Mouse (Mus musculus): ENCODE measurements at regions not wholly inside any gene's neighbourhood (a gene's known extent, or its start where the extent isn't known, plus 50 kb on each side); places are given as distances from the start of the nearest gene placed in this dataset.

DNA sequence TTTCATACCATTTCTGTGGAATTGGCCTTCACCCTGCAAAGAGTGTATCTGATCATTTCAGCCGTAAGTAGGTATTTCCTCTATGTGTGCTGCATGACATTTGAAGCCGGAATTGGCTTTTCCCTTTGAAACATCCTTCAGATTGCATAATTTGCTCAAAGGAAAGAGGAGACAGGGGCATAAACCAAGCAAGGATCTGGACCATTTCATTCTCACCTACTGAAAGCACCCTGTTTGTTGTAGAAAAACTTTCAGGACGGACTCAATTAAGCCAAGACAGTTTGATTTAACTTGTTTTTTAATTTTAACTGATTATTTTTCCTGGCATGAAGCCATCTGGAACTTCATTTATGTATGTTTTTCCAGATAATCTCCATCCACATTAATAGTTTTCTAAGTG is 340.0 kb upstream of the Jag1 start:
- WGBS, result 73% methylated on average over 3 of the region's 3 CpGs
- Histone ChIP-seq H3K27me3 (ENCODE audit: control insufficient read depth, insufficient read depth, low read length) (no peaks in the 10 kb centered on the region), H3K27ac (ENCODE audit: insufficient read depth, low read depth, low read length) (no peak overlapping the region), H3K4me3 (ENCODE audit: low read depth, low read length) (no peak overlapping the region), H3K4me1 (ENCODE audit: control insufficient read depth, insufficient read depth, insufficient read length, low read length) (no peaks in the 10 kb centered on the region), H3K36me3 (ENCODE audit: control insufficient read depth, insufficient read depth, low read length) (no peaks in the 10 kb centered on the region)
- TF ChIP-seq POLR2A (IDR thresholded peaks at IDR 0.05; ENCODE audit: low read depth, low read length) (no peak), CTCF (IDR thresholded peaks at IDR 0.05; ENCODE audit: extremely low read depth, insufficient read length, insufficient replicate concordance, low read depth, low read length) (no peak)

DNA sequence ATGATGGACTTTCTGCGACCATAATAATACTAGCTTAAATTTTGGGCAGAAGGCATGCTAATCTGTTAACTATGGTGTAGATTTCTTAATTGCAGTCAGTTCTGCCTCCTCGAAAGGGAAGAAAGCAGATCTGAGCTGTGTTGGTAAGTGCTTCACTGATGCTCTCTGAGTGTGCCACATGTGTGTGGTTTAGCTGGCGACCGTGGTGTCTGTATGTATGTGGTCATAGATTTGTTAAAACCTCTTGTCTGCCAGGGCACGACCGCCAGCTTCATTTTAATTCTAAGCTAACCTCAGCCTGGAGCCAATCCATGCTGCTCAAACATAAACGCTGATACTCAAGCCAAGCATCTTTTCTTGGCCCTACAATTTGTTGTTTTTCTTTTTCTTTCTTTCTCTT is 330.5 kb upstream of the Jag1 start:
- H3K4me3 ChIP-seq (ENCODE audit: low read depth, low read length), result no peak overlapping the region

DNA sequence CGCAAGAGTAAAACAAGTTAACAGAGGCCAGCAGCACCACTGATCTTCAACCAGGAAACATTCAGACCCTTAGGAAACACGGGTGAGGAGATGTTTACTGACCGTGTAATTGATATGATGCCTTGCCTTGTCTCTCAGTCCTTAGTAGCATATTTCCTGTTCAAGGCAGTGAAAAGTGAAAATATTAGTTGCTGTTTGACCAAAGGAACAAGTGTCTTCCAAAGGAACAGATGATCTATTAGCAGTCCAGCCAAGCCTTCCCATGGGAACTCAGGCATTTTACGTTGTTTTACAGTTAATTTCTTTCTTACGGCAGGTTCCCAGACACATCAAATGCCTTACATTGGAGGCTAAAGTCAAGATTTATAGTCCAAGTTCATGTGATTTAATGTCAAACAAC is 321.3 kb upstream of the Jag1 start:
- Histone ChIP-seq H3K4me3 (ENCODE audit: low read depth, low read length) (no peak overlapping the region), H3K36me3 (ENCODE audit: control insufficient read depth, insufficient read depth, low read length) (no peaks in the 10 kb centered on the region), H3K27ac (ENCODE audit: insufficient read depth, low read depth, low read length) (no peak overlapping the region), H3K4me1 (ENCODE audit: control insufficient read depth, insufficient read depth, insufficient read length, low read length) (no peaks in the 10 kb centered on the region), H3K27me3 (ENCODE audit: control insufficient read depth, insufficient read depth, low read length) (no peaks in the 10 kb centered on the region)
- TF ChIP-seq CTCF (IDR thresholded peaks at IDR 0.05; ENCODE audit: extremely low read depth, insufficient read length, insufficient replicate concordance, low read depth, low read length) (no peak), POLR2A (IDR thresholded peaks at IDR 0.05; ENCODE audit: low read depth, low read length) (no peak)
- WGBS, result 62% methylated on average over 5 of the region's 5 CpGs

More for the DNA sequence above, 330.5 kb upstream of the Jag1 start:
- Histone ChIP-seq H3K36me3 (ENCODE audit: control insufficient read depth, insufficient read depth, low read length) (no peaks in the 10 kb centered on the region), H3K27me3 (ENCODE audit: control insufficient read depth, insufficient read depth, low read length) (no peaks in the 10 kb centered on the region), H3K27ac (ENCODE audit: insufficient read depth, low read depth, low read length) (no peak overlapping the region), H3K4me1 (ENCODE audit: control insufficient read depth, insufficient read depth, insufficient read length, low read length) (no peaks in the 10 kb centered on the region)
- WGBS, result 77% methylated on average over 7 of the region's 7 CpGs
- TF ChIP-seq POLR2A (IDR thresholded peaks at IDR 0.05; ENCODE audit: low read depth, low read length), result no peak

DNA sequence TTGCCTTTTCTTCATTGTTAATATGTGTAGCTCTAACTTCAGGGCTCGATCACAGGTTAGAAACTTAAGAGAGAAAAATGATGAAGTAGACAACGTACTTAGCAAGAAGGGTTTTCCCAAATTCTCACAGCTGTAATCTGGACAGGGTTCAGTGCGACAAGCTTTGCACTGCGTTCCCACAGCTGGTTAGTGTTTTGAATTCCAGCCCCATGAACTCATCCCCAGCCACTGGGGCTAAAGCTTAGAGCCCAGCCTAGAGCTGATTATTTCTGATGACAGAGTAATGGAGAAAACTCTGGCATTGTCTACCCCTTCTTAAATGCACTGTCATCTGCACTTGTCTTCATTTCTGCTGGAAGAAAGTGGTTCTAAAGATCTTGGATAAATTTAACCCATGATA is 319.7 kb upstream of the Jag1 start:
- no peaks in the 10 kb centered on the region for H3K36me3 ChIP-seq (ENCODE audit: control insufficient read depth, insufficient read depth, low read length)
- no peaks in the 10 kb centered on the region for H3K27me3 ChIP-seq (ENCODE audit: control insufficient read depth, insufficient read depth, low read length)
- WGBS, result 64% methylated on average over 4 of the region's 4 CpGs
- TF ChIP-seq CTCF (IDR thresholded peaks at IDR 0.05; ENCODE audit: extremely low read depth, insufficient read length, insufficient replicate concordance, low read depth, low read length) (no peak), POLR2A (IDR thresholded peaks at IDR 0.05; ENCODE audit: low read depth, low read length) (no peak)
- no peaks in the 10 kb centered on the region for H3K4me1 ChIP-seq (ENCODE audit: control insufficient read depth, insufficient read depth, insufficient read length, low read length)
- no peak overlapping the region for H3K4me3 ChIP-seq (ENCODE audit: low read depth, low read length)
- no peak overlapping the region for H3K27ac ChIP-seq (ENCODE audit: insufficient read depth, low read depth, low read length)

DNA sequence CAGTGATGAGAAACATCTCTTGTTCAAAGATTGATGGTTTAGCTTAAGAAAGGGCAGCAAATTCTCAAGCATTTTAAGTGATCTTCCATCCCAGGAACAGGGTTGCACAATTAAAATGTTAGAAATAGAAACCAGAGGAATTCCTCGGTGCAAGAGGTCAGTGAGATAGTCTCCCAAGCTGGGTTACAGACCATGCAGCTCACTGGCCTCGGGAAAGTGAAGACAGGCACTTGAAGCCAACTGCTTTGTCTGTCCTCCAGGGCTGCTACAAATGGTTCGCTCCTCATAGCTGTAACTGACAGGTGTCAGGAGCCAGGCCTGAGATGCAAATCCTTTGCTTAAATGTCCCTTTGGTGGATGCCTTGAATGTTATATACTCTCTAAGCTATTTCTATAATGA is 306.2 kb upstream of the Jag1 start:
- Histone ChIP-seq H3K36me3 (ENCODE audit: control insufficient read depth, insufficient read depth, low read length) (no peaks in the 10 kb centered on the region), H3K4me1 (ENCODE audit: control insufficient read depth, insufficient read depth, insufficient read length, low read length) (no peaks in the 10 kb centered on the region), H3K27ac (ENCODE audit: insufficient read depth, low read depth, low read length) (no peak overlapping the region), H3K4me3 (ENCODE audit: low read depth, low read length) (no peak overlapping the region), H3K27me3 (ENCODE audit: control insufficient read depth, insufficient read depth, low read length) (no peaks in the 10 kb centered on the region)
- TF ChIP-seq POLR2A (IDR thresholded peaks at IDR 0.05; ENCODE audit: low read depth, low read length) (no peak), CTCF (IDR thresholded peaks at IDR 0.05; ENCODE audit: extremely low read depth, insufficient read length, insufficient replicate concordance, low read depth, low read length) (no peak)
- 64% methylated on average over 3 of the region's 3 CpGs for WGBS

DNA sequence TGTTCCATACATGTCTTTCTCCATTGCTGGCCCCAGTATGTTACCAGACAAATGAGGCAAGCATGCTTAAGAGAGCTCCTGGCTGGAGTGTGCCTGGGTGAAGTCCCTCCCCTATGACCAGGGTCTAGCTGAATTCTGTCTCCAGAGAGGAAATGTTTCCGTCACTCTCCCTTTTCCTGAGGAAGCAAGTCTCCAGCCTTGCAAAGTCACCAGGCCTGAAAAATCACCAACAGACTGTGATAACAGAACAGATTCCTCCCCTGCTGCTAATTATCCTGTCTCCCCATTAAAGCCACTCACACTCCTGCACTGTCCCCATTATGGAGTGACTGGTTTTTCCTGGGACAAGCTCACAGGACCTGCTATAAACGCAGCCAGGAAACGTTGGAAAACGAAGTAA is 303.2 kb upstream of the Jag1 start:
- WGBS, result 27% methylated on average over 4 of the region's 4 CpGs
- Histone ChIP-seq H3K27ac (ENCODE audit: insufficient read depth, low read depth, low read length) (no peak overlapping the region), H3K36me3 (ENCODE audit: control insufficient read depth, insufficient read depth, low read length) (no peaks in the 10 kb centered on the region), H3K4me3 (ENCODE audit: low read depth, low read length) (no peak overlapping the region), H3K4me1 (ENCODE audit: control insufficient read depth, insufficient read depth, insufficient read length, low read length) (no peaks in the 10 kb centered on the region), H3K27me3 (ENCODE audit: control insufficient read depth, insufficient read depth, low read length) (no peaks in the 10 kb centered on the region)
- TF ChIP-seq POLR2A (IDR thresholded peaks at IDR 0.05; ENCODE audit: low read depth, low read length) (no peak), CTCF (IDR thresholded peaks at IDR 0.05; ENCODE audit: extremely low read depth, insufficient read length, insufficient replicate concordance, low read depth, low read length) (no peak)

DNA sequence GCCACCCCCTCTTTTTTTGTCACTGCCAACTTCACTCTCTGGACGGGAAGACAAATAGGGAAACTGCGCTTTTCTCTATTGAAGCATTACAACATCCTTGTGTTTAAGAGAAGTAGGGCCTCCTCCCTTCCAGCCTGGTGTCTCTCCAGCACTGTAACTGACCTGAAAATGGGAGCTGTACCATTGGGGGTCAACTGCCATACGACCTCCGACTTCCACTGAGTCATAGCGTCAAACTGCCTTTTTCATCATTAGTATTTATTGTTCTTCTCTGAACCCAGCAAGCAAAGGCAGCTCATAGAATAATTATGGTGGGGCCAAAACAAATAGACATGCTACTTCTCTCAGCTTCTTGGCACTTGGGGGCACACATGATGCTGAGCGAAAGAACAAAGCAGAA is 301.2 kb upstream of the Jag1 start:
- no peak overlapping the region for H3K27ac ChIP-seq (ENCODE audit: insufficient read depth, low read depth, low read length)
- TF ChIP-seq POLR2A (IDR thresholded peaks at IDR 0.05; ENCODE audit: low read depth, low read length), result no peak
- TF ChIP-seq CTCF (IDR thresholded peaks at IDR 0.05; ENCODE audit: extremely low read depth, insufficient read length, insufficient replicate concordance, low read depth, low read length), result no peak
- no peak overlapping the region for H3K4me3 ChIP-seq (ENCODE audit: low read depth, low read length)
- no peaks in the 10 kb centered on the region for H3K36me3 ChIP-seq (ENCODE audit: control insufficient read depth, insufficient read depth, low read length)
- H3K4me1 ChIP-seq (ENCODE audit: control insufficient read depth, insufficient read depth, insufficient read length, low read length), result no peaks in the 10 kb centered on the region
- H3K27me3 ChIP-seq (ENCODE audit: control insufficient read depth, insufficient read depth, low read length), result no peaks in the 10 kb centered on the region
- 91% methylated on average over 6 of the region's 6 CpGs for WGBS

DNA sequence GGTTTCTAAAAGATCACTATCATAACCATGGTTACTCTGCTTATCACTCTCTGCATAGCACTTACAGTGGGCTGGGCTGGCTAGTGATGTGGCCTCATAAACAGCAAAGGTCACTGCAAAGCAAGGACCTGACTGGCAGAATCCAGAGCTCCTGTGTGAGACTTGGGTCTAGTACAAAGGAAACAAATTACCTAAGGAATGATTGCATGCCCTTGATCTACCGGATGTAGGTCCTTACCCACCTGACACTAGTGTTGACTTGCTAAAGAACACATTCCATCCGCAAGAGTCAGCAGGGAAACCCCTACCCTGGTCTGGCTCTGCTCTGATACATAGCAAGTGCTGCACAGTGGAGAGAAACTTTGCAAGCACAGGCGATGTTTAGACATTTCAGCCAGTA is 297.0 kb upstream of the Jag1 start:
- TF ChIP-seq POLR2A (IDR thresholded peaks at IDR 0.05; ENCODE audit: low read depth, low read length), result no peak
- TF ChIP-seq CTCF (IDR thresholded peaks at IDR 0.05; ENCODE audit: extremely low read depth, insufficient read length, insufficient replicate concordance, low read depth, low read length), result no peak
- Histone ChIP-seq H3K27ac (ENCODE audit: insufficient read depth, low read depth, low read length) (no peak overlapping the region), H3K36me3 (ENCODE audit: control insufficient read depth, insufficient read depth, low read length) (no peaks in the 10 kb centered on the region), H3K4me3 (ENCODE audit: low read depth, low read length) (no peak overlapping the region), H3K27me3 (ENCODE audit: control insufficient read depth, insufficient read depth, low read length) (no peaks in the 10 kb centered on the region), H3K4me1 (ENCODE audit: control insufficient read depth, insufficient read depth, insufficient read length, low read length) (no peaks in the 10 kb centered on the region)
- WGBS, result 50% methylated on average over 3 of the region's 3 CpGs
